Mouse (Mus musculus): ENCODE measurements at regions not wholly inside any gene's neighbourhood (a gene's known extent, or its start where the extent isn't known, plus 50 kb on each side); places are given as distances from the start of the nearest gene placed in this dataset.

GRCm38 (mm10) chr5:33521951-33522742, 88.4 kb upstream of the Nkx1-1 start:
- no peaks in the 10 kb centered on the region for H3K9me3 ChIP-seq (ENCODE audit: low read length)
- TF ChIP-seq NANOG (IDR thresholded peaks at IDR 0.05; ENCODE audit: borderline replicate concordance, low read length) = no peak
- TF ChIP-seq CTCF (conservative IDR thresholded peaks at IDR 0.05; ENCODE audit: low read length) = no peak
- no peak for TF ChIP-seq POU5F1 (IDR thresholded peaks at IDR 0.05; ENCODE audit: borderline replicate concordance, low read length)
- peaks cover 99% of the 10 kb centered on the region for H3K36me3 ChIP-seq (ENCODE audit: insufficient read depth, low read length)
- no peaks in the 10 kb centered on the region for H3K27me3 ChIP-seq (ENCODE audit: insufficient read depth, low read length)
- H3K4me3 ChIP-seq (replicated peaks; ENCODE audit: low read length) = no peak overlapping the region
- peaks cover 99% of the 10 kb centered on the region for H3K4me1 ChIP-seq (replicated peaks; ENCODE audit: low read depth, low read length)

- no peak overlapping the region for H3K4me3 ChIP-seq (replicated peaks; ENCODE audit: low read length)
- TF ChIP-seq POU5F1 (IDR thresholded peaks at IDR 0.05; ENCODE audit: borderline replicate concordance, low read length) = no peak
- no peaks in the 10 kb centered on the region for H3K27me3 ChIP-seq (ENCODE audit: insufficient read depth, low read length)
- no peaks in the 10 kb centered on the region for H3K9me3 ChIP-seq (ENCODE audit: low read length)
- H3K4me1 ChIP-seq (replicated peaks; ENCODE audit: low read depth, low read length) = peaks cover 99% of the 10 kb centered on the region
- H3K36me3 ChIP-seq (ENCODE audit: insufficient read depth, low read length) = peaks cover 99% of the 10 kb centered on the region
Observed at GRCm38 (mm10) chr5:33520856-33521255, 87.1 kb upstream of the Nkx1-1 start.

GRCm38 (mm10) chr5:33519394-33519793, 85.6 kb upstream of the Nkx1-1 start:
- TF ChIP-seq POU5F1 (IDR thresholded peaks at IDR 0.05; ENCODE audit: borderline replicate concordance, low read length) (no peak), NANOG (IDR thresholded peaks at IDR 0.05; ENCODE audit: borderline replicate concordance, low read length) (no peak), CTCF (conservative IDR thresholded peaks at IDR 0.05; ENCODE audit: low read length) (no peak)
- no peaks in the 10 kb centered on the region for H3K9me3 ChIP-seq (ENCODE audit: low read length)
- no peaks in the 10 kb centered on the region for H3K27me3 ChIP-seq (ENCODE audit: insufficient read depth, low read length)
- peak overlapping the region; percentile 43 for H3K4me3 ChIP-seq (replicated peaks; ENCODE audit: low read length)
- peaks cover 95% of the 10 kb centered on the region for H3K4me1 ChIP-seq (replicated peaks; ENCODE audit: low read depth, low read length)
- peaks cover 99% of the 10 kb centered on the region for H3K36me3 ChIP-seq (ENCODE audit: insufficient read depth, low read length)

- peaks cover 95% of the 10 kb centered on the region for H3K4me1 ChIP-seq (replicated peaks; ENCODE audit: low read depth, low read length)
- TF ChIP-seq POU5F1 (IDR thresholded peaks at IDR 0.05; ENCODE audit: borderline replicate concordance, low read length) (no peak), NANOG (IDR thresholded peaks at IDR 0.05; ENCODE audit: borderline replicate concordance, low read length) (no peak), CTCF (conservative IDR thresholded peaks at IDR 0.05; ENCODE audit: low read length) (no peak)
- H3K36me3 ChIP-seq (ENCODE audit: insufficient read depth, low read length) = peaks cover 99% of the 10 kb centered on the region
- no peaks in the 10 kb centered on the region for H3K9me3 ChIP-seq (ENCODE audit: low read length)
- peak overlapping the region; percentile 43 for H3K4me3 ChIP-seq (replicated peaks; ENCODE audit: low read length)
- no peaks in the 10 kb centered on the region for H3K27me3 ChIP-seq (ENCODE audit: insufficient read depth, low read length)
Observed at GRCm38 (mm10) chr5:33518860-33519259, 85.1 kb upstream of the Nkx1-1 start.

GRCm38 (mm10) chr5:33517625-33518024, 83.8 kb upstream of the Nkx1-1 start:
- Histone ChIP-seq H3K4me3 (replicated peaks; ENCODE audit: low read length) (0 out of 2 replicates have a peak overlapping the region, but pooled peaks have one; percentile 3), H3K9me3 (ENCODE audit: low read length) (no peaks in the 10 kb centered on the region), H3K36me3 (ENCODE audit: insufficient read depth, low read length) (peaks cover 98% of the 10 kb centered on the region), H3K4me1 (replicated peaks; ENCODE audit: low read depth, low read length) (peaks cover 96% of the 10 kb centered on the region), H3K27me3 (ENCODE audit: insufficient read depth, low read length) (no peaks in the 10 kb centered on the region)
- TF ChIP-seq POU5F1 (IDR thresholded peaks at IDR 0.05; ENCODE audit: borderline replicate concordance, low read length) = no peak
- peak; percentile 35; the same call in 1 of the 2 replicates for TF ChIP-seq CTCF (conservative IDR thresholded peaks at IDR 0.05; ENCODE audit: low read length)

GRCm38 (mm10) chr5:33516211-33516610, 82.4 kb upstream of the Nkx1-1 start:
- no peaks in the 10 kb centered on the region for H3K9me3 ChIP-seq (ENCODE audit: low read length)
- no peak overlapping the region for H3K4me3 ChIP-seq (replicated peaks; ENCODE audit: low read length)
- TF ChIP-seq POU5F1 (IDR thresholded peaks at IDR 0.05; ENCODE audit: borderline replicate concordance, low read length) (no peak), CTCF (conservative IDR thresholded peaks at IDR 0.05; ENCODE audit: low read length) (no peak), NANOG (IDR thresholded peaks at IDR 0.05; ENCODE audit: borderline replicate concordance, low read length) (no peak)

GRCm38 (mm10) chr5:33512253-33512884, 78.6 kb upstream of the Nkx1-1 start:
- TF ChIP-seq POU5F1 (IDR thresholded peaks at IDR 0.05; ENCODE audit: borderline replicate concordance, low read length) = no peak
- no peak for TF ChIP-seq NANOG (IDR thresholded peaks at IDR 0.05; ENCODE audit: borderline replicate concordance, low read length)
- TF ChIP-seq CTCF (conservative IDR thresholded peaks at IDR 0.05; ENCODE audit: low read length) = no peak
- Histone ChIP-seq H3K27me3 (ENCODE audit: insufficient read depth, low read length) (no peaks in the 10 kb centered on the region), H3K36me3 (ENCODE audit: insufficient read depth, low read length) (peaks cover 99% of the 10 kb centered on the region), H3K4me1 (replicated peaks; ENCODE audit: low read depth, low read length) (peaks cover 96% of the 10 kb centered on the region), H3K4me3 (replicated peaks; ENCODE audit: low read length) (peak overlapping the region; percentile 66), H3K9me3 (ENCODE audit: low read length) (no peaks in the 10 kb centered on the region)

More at GRCm38 (mm10) chr5:33516211-33516610, 82.4 kb upstream of the Nkx1-1 start:
- H3K27me3 ChIP-seq (ENCODE audit: insufficient read depth, low read length) = no peaks in the 10 kb centered on the region
- H3K36me3 ChIP-seq (ENCODE audit: insufficient read depth, low read length) = peaks cover 98% of the 10 kb centered on the region
- peaks cover 96% of the 10 kb centered on the region for H3K4me1 ChIP-seq (replicated peaks; ENCODE audit: low read depth, low read length)

GRCm38 (mm10) chr5:33511529-33512252, 77.9 kb upstream of the Nkx1-1 start:
- Histone ChIP-seq H3K4me1 (replicated peaks; ENCODE audit: low read depth, low read length) (peaks cover 96% of the 10 kb centered on the region), H3K27me3 (ENCODE audit: insufficient read depth, low read length) (no peaks in the 10 kb centered on the region), H3K9me3 (ENCODE audit: low read length) (no peaks in the 10 kb centered on the region), H3K36me3 (ENCODE audit: insufficient read depth, low read length) (peaks cover 99% of the 10 kb centered on the region), H3K4me3 (replicated peaks; ENCODE audit: low read length) (peak overlapping the region; percentile 66)
- no peak for TF ChIP-seq POU5F1 (IDR thresholded peaks at IDR 0.05; ENCODE audit: borderline replicate concordance, low read length)
- TF ChIP-seq CTCF (conservative IDR thresholded peaks at IDR 0.05; ENCODE audit: low read length) = no peak
- TF ChIP-seq NANOG (IDR thresholded peaks at IDR 0.05; ENCODE audit: borderline replicate concordance, low read length) = no peak
